Mouse (Mus musculus) G1E (cell line): ENCODE measurements around the gene C5ar2. TPM values are rescaled to one million over a fixed set of nuclear protein-coding genes. Genes with fewer than 3 reads are reported as not detected.
"Not testable (repeated sequence)": the region's sequence is repeated elsewhere in the genome, so short reads cannot be mapped to it uniquely, and the experiment has no call there.

Source experiments
- ATAC-seq: 2 replicates; pipeline ENCODE4 v1.8.0; 2016; ENCODE audit warnings: mild to moderate bottlenecking; ENCODE audit not compliant: insufficient number of reproducible peaks, poor library complexity, low FRiP score, severe bottlenecking; ENCODE audit errors: extremely low read depth
- DNase-seq: peaks from one replicate; pipeline ENCODE4 v3.0.0; 2012; ENCODE audit warnings: low spot score
- H3K27me3 ChIP-seq: 2 replicates; pipeline ENCODE4 v1.6.1; 2012; ENCODE audit warnings: mild to moderate bottlenecking, low read length, inconsistent platforms; ENCODE audit not compliant: insufficient read depth
- H3K36me3 ChIP-seq: replicated peaks from 2 replicates; pipeline ENCODE3; 2012; ENCODE audit warnings: mild to moderate bottlenecking, inconsistent platforms
- H3K4me1 ChIP-seq: 2 replicates; pipeline ENCODE4 v1.6.1; 2012; ENCODE audit warnings: low read depth, low read length, inconsistent platforms, mixed read lengths; ENCODE audit not compliant: insufficient read depth
- H3K4me3 ChIP-seq: 2 replicates; pipeline ENCODE4 v1.5.1; 2012; ENCODE audit warnings: low read depth, mild to moderate bottlenecking, inconsistent platforms, low read length, moderate library complexity, mixed read lengths
- H3K9me3 ChIP-seq: replicated peaks from 2 replicates; pipeline ENCODE4 v1.6.1; 2012; ENCODE audit warnings: inconsistent platforms
- CTCF ChIP-seq: IDR thresholded peaks from 2 replicates; pipeline ENCODE4 v1.5.1; 2012; ENCODE audit warnings: low read depth, low read length, inconsistent platforms, mixed read lengths
- GATA1 ChIP-seq: IDR thresholded peaks from 2 replicates; pipeline ENCODE4 v1.6.1; 2012; ENCODE audit warnings: borderline replicate concordance, low read length, inconsistent platforms, mixed read lengths
- GATA2 ChIP-seq: IDR thresholded peaks from 2 replicates; pipeline ENCODE4 v1.6.1; 2012; ENCODE audit warnings: low read depth, low read length, inconsistent platforms, borderline replicate concordance
- POLR2AphosphoS5 ChIP-seq: IDR thresholded peaks from 2 replicates; pipeline ENCODE4 v1.6.1; 2012; ENCODE audit warnings: low read depth, low read length, inconsistent platforms; ENCODE audit not compliant: insufficient replicate concordance
- TAL1 ChIP-seq: conservative IDR thresholded peaks from 2 replicates; pipeline ENCODE4 v1.6.1; 2012; ENCODE audit warnings: low read depth, low read length, inconsistent platforms, mixed read lengths
- polyA plus RNA-seq: library from polyadenylated mRNA; stranded (reverse); fragments of >175 nt; gene quantifications from 2 replicates; pipeline ENCODE4 v1.2.3, GENCODE M21; 2012
- total RNA-seq, 2 experiments: library from RNA; stranded (forward) in 1 of 2; stranded (reverse) in 1 of 2; fragments of 200-1000 nt in 1 of 2; fragments of >200 nt in 1 of 2; fragmentation: Nextera tagmentation in 1 of 2; gene quantifications; 2 replicates each; pipeline ENCODE4 v1.2.3; 2014 to 2017

Gene C5ar2
- total and polyA plus RNA-seq, 3 experiments, result 0.02 to 0.27 (median 0.23) TPM

DNA sequence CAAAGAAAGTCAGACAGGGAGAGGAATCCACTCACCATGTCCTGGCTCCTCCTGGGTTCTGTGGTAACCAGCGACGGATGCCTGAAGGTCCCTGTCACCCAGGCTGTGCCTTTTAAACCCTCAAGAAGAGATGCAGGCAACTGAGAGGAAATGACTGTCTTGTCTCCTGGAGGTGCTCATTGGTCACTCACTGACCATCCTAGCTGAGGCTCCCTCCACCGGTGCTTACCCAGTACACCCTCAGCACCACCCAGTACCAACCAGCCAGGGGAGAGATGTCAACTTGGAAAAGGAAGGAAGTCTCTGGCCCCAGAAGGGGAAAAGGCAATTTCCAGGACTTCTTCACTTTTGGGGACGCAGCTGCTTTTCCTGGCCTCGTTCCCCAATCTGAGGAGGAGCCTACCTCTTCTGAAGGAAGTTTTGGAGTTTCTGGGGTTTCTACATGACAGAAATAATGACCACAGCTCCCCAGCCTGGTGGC is 15.2 kb upstream of the C5ar2 start, which contains the start of gene C5ar1:
Gene C5ar1, minus strand, starts transcription at position 431 of the 481 bp plus-strand sequence.
- no peak for TF ChIP-seq TAL1
- no peak for TF ChIP-seq POLR2AphosphoS5
- no peak for TF ChIP-seq GATA2
- no peak for TF ChIP-seq CTCF
- TF ChIP-seq GATA1, result no peak
- no peak for DNase-seq
- no peaks in the 10 kb centered on the region for H3K36me3 ChIP-seq
- peaks cover 9% of the 10 kb centered on the region for H3K27me3 ChIP-seq
- H3K4me1 ChIP-seq, result 0 out of 2 replicates have a peak, but pooled peaks cover 5% of the 10 kb centered on the region
- H3K4me3 ChIP-seq, result no peak within 1 kb of the TSS
- no peaks in the 10 kb centered on the region for H3K9me3 ChIP-seq
- ATAC-seq, result no peak

DNA sequence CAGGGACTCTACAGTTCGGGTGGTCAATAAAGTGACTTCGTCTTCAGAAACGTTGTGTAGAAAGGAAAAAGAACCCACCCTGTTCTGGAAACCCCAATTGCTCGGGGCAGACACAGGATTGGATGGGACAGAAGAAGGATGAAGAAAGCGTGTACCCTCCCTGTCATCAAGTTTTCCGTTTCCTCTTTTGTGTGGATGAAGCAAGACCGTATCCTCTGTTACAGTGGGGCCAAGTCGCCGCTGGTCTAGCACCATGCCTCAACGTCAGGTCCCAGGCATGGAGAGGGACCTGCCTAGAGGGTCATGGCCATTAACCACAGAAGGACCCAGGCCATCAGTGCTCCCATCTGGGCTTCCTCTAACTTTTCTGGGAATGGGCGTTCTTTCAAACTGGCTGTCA is 13.9 kb upstream of the C5ar2 start:
- Histone ChIP-seq H3K4me1 (0 out of 2 replicates have a peak, but pooled peaks cover 5% of the 10 kb centered on the region), H3K4me3 (no peak overlapping the region), H3K36me3 (no peaks in the 10 kb centered on the region), H3K27me3 (peaks cover 12% of the 10 kb centered on the region), H3K9me3 (no peaks in the 10 kb centered on the region)
- ATAC-seq (no peak), DNase-seq (no peak)
- no peak for TF ChIP-seq POLR2AphosphoS5

DNA sequence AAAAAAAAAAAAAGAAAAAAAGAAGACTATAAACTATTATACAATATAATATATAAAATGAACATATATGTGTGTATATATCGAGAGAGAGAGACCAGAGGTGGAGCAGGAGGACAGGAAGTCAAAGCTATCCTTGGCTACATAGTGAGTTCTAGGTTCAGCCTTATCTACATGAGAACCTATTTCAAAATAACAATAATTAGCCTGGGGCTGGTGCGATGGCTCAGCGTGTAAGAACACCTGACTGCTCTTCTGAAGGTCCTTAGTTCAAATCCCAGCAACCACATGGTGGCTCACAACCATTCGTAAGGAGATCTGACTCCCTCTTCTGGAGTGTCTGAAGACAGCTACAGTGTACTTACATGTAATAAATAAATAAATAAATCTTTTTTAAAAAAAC is 12.0 kb upstream of the C5ar2 start:
- H3K4me1 ChIP-seq, H3K9me3 ChIP-seq, DNase-seq, H3K36me3 ChIP-seq, H3K4me3 ChIP-seq, ATAC-seq: not testable (repeated sequence)
- H3K27me3 ChIP-seq, result peaks cover 13% of the 10 kb centered on the region

DNA sequence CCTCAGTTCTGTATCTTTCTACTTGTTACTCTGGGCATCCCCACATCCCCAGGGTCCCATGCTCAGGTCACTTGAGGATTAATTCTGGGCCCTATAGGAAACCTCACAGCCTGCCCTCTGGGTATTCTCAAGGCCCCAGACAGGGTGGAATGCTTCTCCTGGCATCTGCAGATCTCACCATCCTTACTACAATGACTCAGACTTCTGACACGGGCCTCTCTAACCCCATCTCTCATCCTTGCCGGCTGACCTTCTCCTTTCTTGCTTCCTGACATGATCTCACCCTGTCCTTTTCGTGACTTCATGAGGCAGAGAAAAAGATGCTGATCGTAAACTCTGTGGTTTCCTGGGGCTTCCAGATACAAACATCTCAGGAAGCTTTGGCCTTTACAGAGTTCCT is 10.2 kb upstream of the C5ar2 start:
- H3K4me3 ChIP-seq, result no peak overlapping the region
- no peaks in the 10 kb centered on the region for H3K4me1 ChIP-seq
- peaks cover 12% of the 10 kb centered on the region for H3K27me3 ChIP-seq
- no peaks in the 10 kb centered on the region for H3K9me3 ChIP-seq
- DNase-seq, result no peak
- no peak for ATAC-seq
- H3K36me3 ChIP-seq, result no peaks in the 10 kb centered on the region
- TF ChIP-seq POLR2AphosphoS5 (no peak), GATA1 (no peak)

DNA sequence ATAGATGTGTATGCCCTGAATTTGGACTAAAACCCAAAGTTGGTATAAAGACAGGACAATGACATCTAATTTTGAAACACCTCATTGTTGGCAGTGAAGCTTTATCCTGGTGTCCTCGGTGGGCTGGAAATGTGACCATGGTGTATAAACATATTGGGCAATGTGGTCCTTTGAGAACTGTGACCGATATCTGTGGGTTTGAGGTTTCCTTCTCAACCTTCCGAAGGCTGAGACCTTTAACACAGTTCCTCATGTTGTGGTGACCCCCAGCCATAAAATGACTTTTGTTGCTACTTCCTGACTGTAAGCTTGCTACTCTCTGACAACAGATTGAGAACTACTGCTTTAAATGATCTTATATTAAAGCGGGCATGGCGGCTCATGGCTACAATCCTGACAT is 6.7 kb upstream of the C5ar2 start:
- no peaks in the 10 kb centered on the region for H3K4me1 ChIP-seq
- peaks cover 8% of the 10 kb centered on the region for H3K27me3 ChIP-seq
- ATAC-seq (no peak), DNase-seq (no peak)
- TF ChIP-seq GATA1, result no peak
- TF ChIP-seq GATA2, result no peak
- no peak for TF ChIP-seq TAL1
- TF ChIP-seq CTCF, result no peak
- TF ChIP-seq POLR2AphosphoS5, result no peak
- H3K36me3 ChIP-seq, result no peaks in the 10 kb centered on the region
- H3K4me3 ChIP-seq, result no peak overlapping the region
- H3K9me3 ChIP-seq, result no peaks in the 10 kb centered on the region

DNA sequence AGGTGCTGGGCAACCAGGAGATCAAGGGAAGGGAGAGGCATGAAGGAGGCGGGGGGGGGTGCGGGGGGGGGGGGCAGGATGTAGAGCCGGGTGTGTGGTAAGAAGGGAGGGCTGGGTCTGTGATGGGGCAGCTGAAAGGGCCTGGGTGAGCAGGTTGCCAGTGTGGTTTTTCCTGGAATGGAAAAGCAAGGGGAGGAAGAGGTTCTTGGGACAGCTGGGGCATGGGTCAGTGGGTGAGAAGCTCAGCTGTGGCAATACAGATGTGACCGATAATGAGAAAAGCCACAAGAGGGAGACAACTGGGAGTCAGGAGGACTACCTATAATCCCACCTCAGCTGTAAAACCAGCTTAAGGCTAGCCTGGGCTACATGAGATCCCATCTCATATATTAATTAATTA is 2.0 kb upstream of the C5ar2 start:
- ATAC-seq (no peak), DNase-seq (no peak)
- Histone ChIP-seq H3K4me1 (no peaks in the 10 kb centered on the region), H3K36me3 (no peaks in the 10 kb centered on the region), H3K9me3 (no peaks in the 10 kb centered on the region), H3K4me3 (no peak overlapping the region), H3K27me3 (peaks cover 5% of the 10 kb centered on the region)
- TF ChIP-seq POLR2AphosphoS5 (no peak), CTCF (no peak), GATA2 (no peak), TAL1 (no peak), GATA1 (no peak)

DNA sequence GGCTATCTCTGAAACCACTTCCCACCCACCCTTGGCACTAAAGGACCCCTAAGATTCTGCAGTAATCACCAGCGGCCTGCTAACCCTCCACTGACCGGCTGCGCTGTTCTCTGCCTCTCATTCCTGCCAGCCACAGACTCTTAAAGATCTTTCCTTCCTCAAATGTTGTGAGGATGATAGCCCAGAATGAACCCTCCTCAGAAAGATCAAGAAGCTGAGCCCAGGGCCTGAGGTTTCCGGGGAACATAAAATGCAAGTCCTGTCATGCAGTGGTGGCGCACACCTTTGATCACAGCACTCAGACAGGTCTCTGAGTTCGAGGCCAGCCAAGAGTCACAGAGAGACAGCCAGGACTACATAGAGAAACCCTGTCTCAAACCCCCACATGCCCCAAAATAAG is 1.8 kb downstream of the C5ar2 start:
- no peak overlapping the region for H3K4me3 ChIP-seq
- ATAC-seq (no peak), DNase-seq (no peak)
- no peaks in the 10 kb centered on the region for H3K36me3 ChIP-seq
- no peaks in the 10 kb centered on the region for H3K9me3 ChIP-seq
- peaks cover 11% of the 10 kb centered on the region for H3K4me1 ChIP-seq
- no peak for TF ChIP-seq POLR2AphosphoS5
- TF ChIP-seq GATA1, result no peak
- TF ChIP-seq CTCF, result no peak
- TF ChIP-seq TAL1, result no peak
- no peak for TF ChIP-seq GATA2
- peaks cover 7% of the 10 kb centered on the region for H3K27me3 ChIP-seq
